Mouse (Mus musculus) bone marrow, adult 2 months (tissue): ENCODE data around the gene Gm12184. TPM values are rescaled to one million over a fixed set of nuclear protein-coding genes. Genes with fewer than 3 reads are reported as not detected.
"Not testable (repeated sequence)": the region's sequence is repeated elsewhere in the genome, so short reads cannot be mapped to it uniquely, and the experiment has no call there.

Source experiments
- H3K27ac ChIP-seq: fragments of 200-500 bp; 2 replicates; pipeline ENCODE4 v1.5.1; 2012; ENCODE audit warnings: low read depth, mild to moderate bottlenecking, control low read depth, inconsistent platforms, low read length; ENCODE audit not compliant: control insufficient read depth, poor library complexity, insufficient read depth
- H3K4me1 ChIP-seq: fragments of 200-500 bp; 2 replicates; pipeline ENCODE4 v1.6.1; 2011; ENCODE audit warnings: low read length; ENCODE audit not compliant: control insufficient read depth, insufficient read depth
- H3K4me3 ChIP-seq: fragments of 200-500 bp; replicated peaks from 2 replicates; pipeline ENCODE3; 2011; ENCODE audit warnings: mild to moderate bottlenecking, low read depth, low read length, control low read depth; ENCODE audit not compliant: control insufficient read depth
- CTCF ChIP-seq: fragments of 200-500 bp; IDR thresholded peaks from 2 replicates; pipeline ENCODE4 v1.5.1; 2011; ENCODE audit warnings: low read length, control low read depth; ENCODE audit not compliant: control insufficient read depth, insufficient read depth
- POLR2A ChIP-seq: fragments of 200-500 bp; IDR thresholded peaks from 2 replicates; pipeline ENCODE4 v1.6.1; 2011; ENCODE audit warnings: low read depth, mild to moderate bottlenecking, control low read depth, low read length, borderline replicate concordance; ENCODE audit not compliant: control insufficient read depth
- WGBS: fragments of 180-500 bp; shearing (Covaris S2); methylation state at CpG from one replicate; pipeline ENCODE4 v1.1.7; 2018; 5-methylcytosine and 5-hydroxymethylcytosine counted together
- polyA plus RNA-seq: library from polyadenylated mRNA; stranded (reverse); fragments of >200 nt; gene quantifications from 2 replicates; pipeline ENCODE4 v1.2.4, GENCODE M21; 2011; ENCODE audit warnings: low replicate concordance; ENCODE audit not compliant: missing spikeins, insufficient read depth, insufficient read length

The Gm12184 gene
- polyA plus RNA-seq, 1 experiment = 76.8 TPM

GRCm38 (mm10) chr11:48852190-48852589 lies 25.7 kb upstream of the Gm12184 start:
- H3K27ac ChIP-seq = no peak overlapping the region
- H3K4me1 ChIP-seq = no peaks in the 10 kb centered on the region; the same call in 1 of the 2 replicates
- TF ChIP-seq POLR2A (no peak), CTCF (no peak)
- H3K4me3 ChIP-seq = no peak overlapping the region
- 83% methylated on average over 4 of the region's 4 CpGs for WGBS

GRCm38 (mm10) chr11:48851270-48851995 lies 25.0 kb upstream of the Gm12184 start:
- no peak overlapping the region for H3K4me3 ChIP-seq
- no peak overlapping the region for H3K27ac ChIP-seq
- 78% methylated on average over 4 of the region's 4 CpGs for WGBS
- no peaks in the 10 kb centered on the region; the same call in 1 of the 2 replicates for H3K4me1 ChIP-seq
- no peak for TF ChIP-seq POLR2A
- peak; percentile 32; the same call in 1 of the 2 replicates for TF ChIP-seq CTCF

GRCm38 (mm10) chr11:48850240-48850639 lies 23.8 kb upstream of the Gm12184 start:
- WGBS = 64% methylated on average over 2 of the region's 2 CpGs
- Histone ChIP-seq H3K4me3 (no peak overlapping the region), H3K4me1 (no peaks in the 10 kb centered on the region; the same call in 1 of the 2 replicates), H3K27ac (no peak overlapping the region)
- no peak for TF ChIP-seq POLR2A
- TF ChIP-seq CTCF = no peak

- H3K4me3 ChIP-seq = no peak overlapping the region
- 0 out of 2 replicates have a peak, but pooled peaks cover 1% of the 10 kb centered on the region for H3K4me1 ChIP-seq
- TF ChIP-seq CTCF = no peak
- TF ChIP-seq POLR2A = no peak
- 76% methylated on average over 5 of the region's 5 CpGs for WGBS
- H3K27ac ChIP-seq = no peak overlapping the region
Measured at GRCm38 (mm10) chr11:48846881-48847280, 20.4 kb upstream of the Gm12184 start.

- 68% methylated on average over 2 of the region's 2 CpGs for WGBS
- not testable (repeated sequence) for H3K27ac ChIP-seq, H3K4me1 ChIP-seq, H3K4me3 ChIP-seq
Measured at GRCm38 (mm10) chr11:48846362-48846761, 19.9 kb upstream of the Gm12184 start.

- H3K27ac ChIP-seq = no peak overlapping the region
- H3K4me3 ChIP-seq = no peak overlapping the region
- 0 out of 2 replicates have a peak, but pooled peaks cover 1% of the 10 kb centered on the region for H3K4me1 ChIP-seq
- 68% methylated on average over 13 of the region's 13 CpGs for WGBS
- no peak for TF ChIP-seq POLR2A
- no peak for TF ChIP-seq CTCF
Measured at GRCm38 (mm10) chr11:48845244-48845815, 18.9 kb upstream of the Gm12184 start.

GRCm38 (mm10) chr11:48844309-48844708 lies 17.9 kb upstream of the Gm12184 start:
- H3K4me3 ChIP-seq = no peak overlapping the region
- TF ChIP-seq CTCF (no peak), POLR2A (no peak)
- 80% methylated on average over 6 of the region's 6 CpGs for WGBS
- 0 out of 2 replicates have a peak, but pooled peaks cover 1% of the 10 kb centered on the region for H3K4me1 ChIP-seq
- H3K27ac ChIP-seq = no peak overlapping the region

GRCm38 (mm10) chr11:48843202-48843601 lies 16.7 kb upstream of the Gm12184 start:
- 83% methylated on average over 11 of the region's 11 CpGs for WGBS
- Histone ChIP-seq H3K4me1 (peaks cover 1% of the 10 kb centered on the region; the same call in 1 of the 2 replicates), H3K4me3 (no peak overlapping the region), H3K27ac (no peak overlapping the region)
- TF ChIP-seq POLR2A = no peak
- TF ChIP-seq CTCF = no peak

- H3K4me3 ChIP-seq = no peak overlapping the region
- H3K4me1 ChIP-seq = peaks cover 1% of the 10 kb centered on the region; the same call in 1 of the 2 replicates
- no peak overlapping the region for H3K27ac ChIP-seq
- 70% methylated on average over 4 of the region's 4 CpGs for WGBS
- TF ChIP-seq CTCF = no peak
- no peak for TF ChIP-seq POLR2A
Measured at GRCm38 (mm10) chr11:48842378-48842792, 15.9 kb upstream of the Gm12184 start.
